Mouse (Mus musculus): ENCODE results near the gene Pdia5. TPM values are rescaled to one million over a fixed set of nuclear protein-coding genes. Genes with fewer than 3 reads are reported as not detected.

Pdia5 gene
- polyA plus RNA-seq, 1 experiment from 2014 or later: 13.9 TPM

DNA sequence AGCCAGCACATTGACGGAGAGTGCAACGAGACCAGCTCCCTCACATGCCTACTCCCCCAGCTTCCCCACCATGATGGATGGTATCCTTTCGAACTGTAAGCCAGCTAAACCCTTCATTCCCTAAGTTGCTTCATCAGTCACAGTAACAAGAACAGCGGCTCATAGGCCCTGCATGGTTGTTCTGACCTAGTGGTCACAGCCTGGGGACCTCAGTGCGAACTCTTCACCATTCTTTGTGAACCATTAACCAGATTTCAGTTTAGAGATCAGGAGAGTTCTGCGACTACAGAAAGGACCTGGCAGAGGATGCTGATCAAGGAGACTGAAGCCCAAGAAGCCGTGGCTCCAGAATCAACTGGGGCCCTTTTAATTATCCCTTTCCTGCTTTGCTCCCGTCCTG, 13.6 kb upstream of the Pdia5 start:
- ATAC-seq: no peak
- Histone ChIP-seq H3K36me3 (no peaks in the 10 kb centered on the region), H3K27ac (no peak overlapping the region), H3K4me3 (replicated peaks) (no peak overlapping the region), H3K4me2 (replicated peaks) (no peak overlapping the region), H3K4me1 (replicated peaks) (no peaks in the 10 kb centered on the region), H3K27me3 (no peaks in the 10 kb centered on the region), H3K9me3 (no peaks in the 10 kb centered on the region), H3K9ac (replicated peaks) (no peak overlapping the region)
- 86% methylated on average over 8 of the region's 8 CpGs for WGBS

DNA sequence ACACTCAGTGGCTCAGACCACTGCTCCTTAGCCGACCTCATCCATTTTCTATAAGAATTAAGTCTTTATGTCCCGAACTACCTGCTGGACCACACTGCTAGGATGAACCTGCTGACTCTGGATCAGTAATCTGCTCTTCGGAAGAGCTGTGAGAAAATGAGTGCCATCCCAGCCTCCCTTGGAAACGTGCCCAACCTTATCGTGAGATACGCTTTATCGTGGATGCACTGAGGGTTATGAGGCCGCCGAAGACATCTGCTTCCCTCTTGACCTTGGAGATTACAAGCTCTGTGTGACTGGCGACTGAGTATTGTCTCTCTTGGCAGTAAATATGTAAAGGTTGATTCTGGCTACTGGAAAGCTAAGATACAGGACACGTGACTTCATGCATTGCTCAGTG, 11.8 kb upstream of the Pdia5 start:
- Histone ChIP-seq H3K4me1 (replicated peaks) (no peaks in the 10 kb centered on the region), H3K27ac (no peak overlapping the region), H3K27me3 (no peaks in the 10 kb centered on the region), H3K4me2 (replicated peaks) (no peak overlapping the region), H3K9me3 (no peaks in the 10 kb centered on the region), H3K36me3 (no peaks in the 10 kb centered on the region), H3K9ac (replicated peaks) (no peak overlapping the region), H3K4me3 (replicated peaks) (no peak overlapping the region)
- ATAC-seq: no peak
- WGBS: 82% methylated on average over 11 of the region's 11 CpGs

GRCm38 (mm10) chr16:35501106-35501760, 10.6 kb upstream of the Pdia5 start:
- H3K9me3 ChIP-seq: no peaks in the 10 kb centered on the region
- H3K27me3 ChIP-seq: no peaks in the 10 kb centered on the region
- no peak overlapping the region for H3K9ac ChIP-seq (replicated peaks)
- no peak for ATAC-seq
- H3K4me2 ChIP-seq (replicated peaks): no peak overlapping the region
- H3K36me3 ChIP-seq: no peaks in the 10 kb centered on the region
- no peak overlapping the region for H3K4me3 ChIP-seq (replicated peaks)
- H3K4me1 ChIP-seq (replicated peaks): no peaks in the 10 kb centered on the region
- H3K27ac ChIP-seq: no peak overlapping the region
- 76% methylated on average over 4 of the region's 4 CpGs for WGBS

GRCm38 (mm10) chr16:35500342-35500741, 9.7 kb upstream of the Pdia5 start:
- no peaks in the 10 kb centered on the region for H3K27me3 ChIP-seq
- no peaks in the 10 kb centered on the region for H3K4me1 ChIP-seq (replicated peaks)
- H3K4me2 ChIP-seq (replicated peaks): no peak overlapping the region
- no peak overlapping the region for H3K27ac ChIP-seq
- no peak for ATAC-seq
- H3K9me3 ChIP-seq: no peaks in the 10 kb centered on the region
- no peak overlapping the region for H3K4me3 ChIP-seq (replicated peaks)
- 95% methylated on average over 3 of the region's 3 CpGs for WGBS
- H3K9ac ChIP-seq (replicated peaks): no peak overlapping the region
- H3K36me3 ChIP-seq: no peaks in the 10 kb centered on the region

GRCm38 (mm10) chr16:35489793-35490192, 880 bp downstream of the Pdia5 start:
- Histone ChIP-seq H3K36me3 (no peaks in the 10 kb centered on the region), H3K27me3 (peaks cover 12% of the 10 kb centered on the region), H3K4me1 (replicated peaks) (peaks cover 21% of the 10 kb centered on the region), H3K9ac (replicated peaks) (peak overlapping the region; percentile 70; the same call in 1 of the 2 replicates), H3K27ac (no peak overlapping the region), H3K4me2 (replicated peaks) (peak overlapping the region; percentile 86), H3K4me3 (replicated peaks) (peak overlapping the region; percentile 62), H3K9me3 (no peaks in the 10 kb centered on the region)
- no peak for ATAC-seq
- 11% methylated on average over 10 of the region's 10 CpGs for WGBS

DNA sequence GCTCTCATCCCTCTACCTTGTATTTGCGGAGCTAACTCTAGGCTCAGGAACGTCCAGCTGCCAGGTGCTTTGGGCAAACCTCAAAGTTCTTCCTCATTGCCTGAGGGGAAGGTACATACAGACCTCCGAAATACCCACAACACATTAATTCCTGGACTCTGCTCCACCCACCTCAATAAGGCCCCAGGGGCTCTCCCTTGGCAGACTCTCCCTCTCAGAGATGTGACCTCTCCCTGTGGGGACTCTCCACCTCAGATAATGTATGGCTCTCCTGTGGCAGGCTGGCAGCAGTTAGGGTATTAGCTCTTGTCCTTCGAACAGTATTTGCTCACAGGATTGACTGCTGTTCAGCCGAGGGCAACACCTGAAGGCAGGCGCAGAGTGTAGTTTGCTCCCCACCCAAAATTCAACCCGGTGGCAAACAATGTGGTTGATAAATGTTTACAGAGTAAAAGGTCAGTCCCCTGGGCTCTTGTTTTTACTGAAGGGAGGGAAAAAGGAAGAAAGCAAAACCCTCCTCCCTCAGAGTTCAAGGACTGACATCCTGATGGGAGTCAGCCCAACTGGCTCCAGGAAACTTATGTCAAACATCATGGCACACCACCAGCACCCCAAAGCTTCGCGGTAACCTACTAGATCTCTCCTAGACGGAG, 1.5 kb downstream of the Pdia5 start:
- WGBS: 57% methylated on average over 10 of the region's 10 CpGs
- Histone ChIP-seq H3K9me3 (no peaks in the 10 kb centered on the region), H3K27ac (no peak overlapping the region), H3K36me3 (no peaks in the 10 kb centered on the region), H3K4me3 (replicated peaks) (peak overlapping the region; percentile 62; the same call in 1 of the 2 replicates), H3K9ac (replicated peaks) (no peak overlapping the region), H3K4me1 (replicated peaks) (peaks cover 26% of the 10 kb centered on the region), H3K27me3 (peaks cover 12% of the 10 kb centered on the region), H3K4me2 (replicated peaks) (peak overlapping the region; percentile 86)
- ATAC-seq: no peak

- Histone ChIP-seq H3K27ac (no peak overlapping the region), H3K9me3 (no peaks in the 10 kb centered on the region), H3K27me3 (peaks cover 12% of the 10 kb centered on the region), H3K4me2 (replicated peaks) (no peak overlapping the region), H3K4me1 (replicated peaks) (peaks cover 35% of the 10 kb centered on the region), H3K4me3 (replicated peaks) (no peak overlapping the region), H3K9ac (replicated peaks) (no peak overlapping the region), H3K36me3 (no peaks in the 10 kb centered on the region)
- 85% methylated on average over 4 of the region's 4 CpGs for WGBS
- ATAC-seq: no peak
Measured at GRCm38 (mm10) chr16:35487776-35488175, 2.9 kb downstream of the Pdia5 start.

- H3K27me3 ChIP-seq: peaks cover 12% of the 10 kb centered on the region
- H3K36me3 ChIP-seq: no peaks in the 10 kb centered on the region
- ATAC-seq: no peak
- WGBS: 25% methylated on average over 4 of the region's 4 CpGs
- no peak overlapping the region for H3K9ac ChIP-seq (replicated peaks)
- no peak overlapping the region for H3K27ac ChIP-seq
- H3K9me3 ChIP-seq: no peaks in the 10 kb centered on the region
- H3K4me3 ChIP-seq (replicated peaks): no peak overlapping the region
- H3K4me1 ChIP-seq (replicated peaks): peaks cover 35% of the 10 kb centered on the region
- no peak overlapping the region for H3K4me2 ChIP-seq (replicated peaks)
Measured at GRCm38 (mm10) chr16:35487056-35487455, 3.6 kb downstream of the Pdia5 start.

DNA sequence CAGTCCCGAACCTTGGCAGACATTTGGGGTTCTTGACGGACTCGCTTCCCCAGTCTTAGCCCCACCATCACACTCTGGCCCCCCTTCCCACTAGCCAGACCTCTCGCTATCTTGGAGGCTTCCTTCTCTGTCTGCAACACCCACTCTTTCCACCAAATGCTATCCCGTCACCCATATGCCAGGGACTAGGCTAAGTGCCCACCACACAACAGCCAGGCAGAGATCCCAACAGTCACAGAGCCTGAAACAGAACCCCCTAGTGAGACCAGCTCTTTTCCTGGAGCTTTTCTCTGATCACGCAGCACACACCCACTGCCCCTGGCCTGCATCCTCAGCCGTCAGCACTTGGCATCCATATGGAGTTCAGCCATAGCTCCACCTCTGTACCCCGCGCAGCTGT, 5.0 kb downstream of the Pdia5 start:
- Histone ChIP-seq H3K4me3 (replicated peaks) (no peak overlapping the region), H3K27me3 (peaks cover 12% of the 10 kb centered on the region), H3K27ac (no peak overlapping the region), H3K9me3 (no peaks in the 10 kb centered on the region), H3K36me3 (no peaks in the 10 kb centered on the region), H3K4me2 (replicated peaks) (no peak overlapping the region), H3K9ac (replicated peaks) (no peak overlapping the region), H3K4me1 (replicated peaks) (peaks cover 35% of the 10 kb centered on the region)
- ATAC-seq: no peak
- WGBS: 81% methylated on average over 9 of the region's 9 CpGs

DNA sequence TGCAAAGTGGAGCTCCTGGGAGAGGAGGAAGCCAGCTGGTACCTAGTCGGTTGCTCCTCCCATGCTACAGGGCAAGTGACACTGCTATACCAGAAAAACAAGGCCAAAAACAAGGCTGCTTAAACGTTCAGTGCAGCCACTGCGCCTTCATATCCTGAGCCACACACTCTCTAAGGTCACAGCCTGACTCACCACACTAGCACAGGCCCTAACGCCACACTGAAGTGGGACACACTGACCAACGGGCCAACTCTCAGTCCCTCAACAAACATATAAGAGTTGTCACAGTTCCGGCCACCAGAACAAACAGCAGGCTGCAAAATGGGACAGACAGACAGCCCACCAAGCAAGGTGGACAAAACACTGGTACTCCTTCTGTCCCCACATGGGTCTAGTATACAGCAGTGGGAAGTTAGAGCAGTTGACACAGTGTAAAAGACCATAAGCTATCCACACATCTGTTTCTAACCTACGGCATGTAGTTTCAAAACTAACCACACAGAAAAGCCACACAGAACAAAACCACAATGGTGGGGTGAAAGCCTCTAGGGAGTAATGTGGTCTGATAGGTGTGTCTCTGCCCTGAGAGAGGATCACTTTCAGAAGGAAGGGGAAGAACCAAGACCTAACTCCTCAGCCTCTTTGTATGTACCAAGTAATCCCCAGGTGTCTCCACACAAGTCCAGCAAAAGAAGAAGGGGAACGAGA, 6.0 kb downstream of the Pdia5 start:
- no peak for ATAC-seq
- Histone ChIP-seq H3K4me2 (replicated peaks) (no peak overlapping the region), H3K4me3 (replicated peaks) (no peak overlapping the region), H3K27ac (no peak overlapping the region), H3K4me1 (replicated peaks) (peaks cover 37% of the 10 kb centered on the region), H3K9me3 (no peaks in the 10 kb centered on the region), H3K27me3 (peaks cover 11% of the 10 kb centered on the region), H3K36me3 (no peaks in the 10 kb centered on the region), H3K9ac (replicated peaks) (no peak overlapping the region)
- WGBS: 80% methylated on average over 8 of the region's 8 CpGs

DNA sequence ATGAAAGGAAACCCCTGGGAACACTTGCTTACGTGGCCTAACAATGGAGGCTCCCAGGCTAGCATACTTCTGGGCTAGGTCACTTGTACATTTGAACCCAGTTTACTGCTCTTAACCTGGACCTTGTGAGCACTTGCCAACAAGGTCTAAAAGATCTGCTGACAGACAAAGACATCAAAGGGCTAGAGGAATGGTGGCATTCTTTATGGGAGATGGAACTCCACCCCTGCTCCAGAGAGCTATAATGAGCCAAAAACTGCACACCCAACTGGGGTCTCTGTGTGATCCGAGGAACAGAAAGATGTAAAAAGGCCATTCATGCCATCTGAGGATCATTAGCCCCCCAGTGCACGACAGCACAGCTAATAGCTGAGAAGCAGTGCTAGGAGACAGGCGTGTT, 6.6 kb downstream of the Pdia5 start:
- no peak for ATAC-seq
- no peak overlapping the region for H3K4me3 ChIP-seq (replicated peaks)
- H3K27me3 ChIP-seq: peaks cover 7% of the 10 kb centered on the region
- no peak overlapping the region for H3K27ac ChIP-seq
- no peaks in the 10 kb centered on the region for H3K36me3 ChIP-seq
- WGBS: 19% methylated on average over 4 of the region's 4 CpGs
- H3K9me3 ChIP-seq: no peaks in the 10 kb centered on the region
- no peak overlapping the region for H3K9ac ChIP-seq (replicated peaks)
- H3K4me2 ChIP-seq (replicated peaks): no peak overlapping the region
- H3K4me1 ChIP-seq (replicated peaks): peaks cover 35% of the 10 kb centered on the region

GRCm38 (mm10) chr16:35479301-35479700, 11.4 kb downstream of the Pdia5 start:
- 63% methylated on average over 6 of the region's 6 CpGs for WGBS
- Histone ChIP-seq H3K9ac (replicated peaks) (no peak overlapping the region), H3K27ac (no peak overlapping the region), H3K9me3 (no peaks in the 10 kb centered on the region), H3K27me3 (no peaks in the 10 kb centered on the region), H3K4me2 (replicated peaks) (no peak overlapping the region), H3K36me3 (no peaks in the 10 kb centered on the region), H3K4me3 (replicated peaks) (no peak overlapping the region), H3K4me1 (replicated peaks) (peaks cover 22% of the 10 kb centered on the region)
- no peak for ATAC-seq
